In genomic region chr11:17107359-17107758, GRCm38 (mm10) we compare ENCODE assay signal across 4 mouse cellular contexts.
"Had no signal": no experiment of that assay in that cellular context is flagged by ENCODE, and none has a peak within 500 bp of the region (broad histone marks: within the 10 kb centered on the region; RNA-seq: fewer than 3 reads in every experiment).

No protein-coding gene starts in this region.

- DNase-seq: lung, adult 2 months; lung, postnatal 36 days; thymus, adult 18-20 months; thymus, postnatal 25 days had no signal
